Mouse (Mus musculus) kidney, embryonic 15.5 days (tissue): ENCODE data around the gene Adam10. TPM values are rescaled to one million over a fixed set of nuclear protein-coding genes. Genes with fewer than 3 reads are reported as not detected.

Experiments
- microRNA-seq: library from miRNA; unstranded; fragments of <30 nt; microRNA quantifications from one replicate; pipeline ENCODE4, GENCODE M21; 2016
- polyA plus RNA-seq: library from polyadenylated mRNA; unstranded; fragments of >200 nt; fragmentation: Nextera tagmentation; extraction: Ambion mirVana; gene quantifications from 2 replicates; pipeline ENCODE4 v1.2.1, GENCODE M21; 2015

Gene Adam10
- polyA plus RNA-seq, 1 experiment from 2014 or later, result 88.3 TPM

Small RNA genes lying within 50 kb of the gene (microRNA-seq; reads per million reads assigned to microRNA genes)
- gene Gm25149, result not detected

Other genes starting within 250 kb of the Adam10 start
- gene Rnf111, start 175.3 kb upstream of the Adam10 start, polyA plus RNA-seq, result 30.3 and 31.7 TPM in 2 replicates
- gene Sltm, start 136.2 kb upstream of the Adam10 start, polyA plus RNA-seq, result 55.9 and 63.1 TPM in 2 replicates
- 0.10 and 0.57 TPM in 2 replicates for gene Gm10642, start 22.7 kb upstream of the Adam10 start, polyA plus RNA-seq
- gene Mindy2, start 21.8 kb upstream of the Adam10 start, polyA plus RNA-seq, result 10.2 and 11.4 TPM in 2 replicates